ENCODE assay signal across 8 mouse cellular contexts in genomic region chr16:56478575-56479191, GRCm38 (mm10). TPM values are rescaled to one million over a fixed set of nuclear protein-coding genes. Genes with fewer than 3 reads are reported as not detected.
DNase-seq lines count a peak whose midpoint lies in the region; ATAC-seq and TF ChIP-seq lines count a peak whose summit lies in the region.

No protein-coding gene starts in this region.

- ATAC-seq in stomach, embryonic 15.5 days (ENCODE audit: insufficient read depth, low FRiP score, low read depth) = no peak; the same call in 1 of the 2 replicates

- TF ChIP-seq POLR2A in embryonic fibroblast, embryonic 13.5 days (IDR thresholded peaks at IDR 0.05; ENCODE audit: low read depth, low read length) = no peak

- peak overlapping the region; percentile 68 for H3K4me3 ChIP-seq in embryonic fibroblast, embryonic 13.5 days (ENCODE audit: insufficient read depth, low read length)
- H3K4me3 ChIP-seq in limb, embryonic 10.5 days = peak overlapping the region; percentile 21; the same call in 1 of the 2 replicates
- H3K4me3 ChIP-seq in stomach, embryonic 15.5 days (replicated peaks) = peak overlapping the region; percentile 36
- H3K4me3 ChIP-seq in forebrain, embryonic 10.5 days = no peak overlapping the region

- peak overlapping the region; percentile 61 for H3K27ac ChIP-seq in embryonic fibroblast, embryonic 13.5 days (ENCODE audit: insufficient read depth, low read length)
- no peak overlapping the region for H3K27ac ChIP-seq in limb, embryonic 10.5 days
- H3K27ac ChIP-seq in stomach, embryonic 15.5 days = peak overlapping the region; percentile 80
- no peak overlapping the region for H3K27ac ChIP-seq in forebrain, embryonic 10.5 days

- H3K9ac ChIP-seq in stomach, embryonic 15.5 days = no peak overlapping the region

- WGBS in limb, embryonic 10.5 days = 31% methylated on average over 12 of the region's 12 CpGs
- 16% methylated on average over 12 of the region's 12 CpGs for WGBS in stomach, embryonic 15.5 days
- whole genome bisulfite sequencing in forebrain, embryonic 10.5 days = 66% methylated on average over 12 of the region's 12 CpGs

- TF ChIP-seq CTCF in embryonic fibroblast, embryonic 13.5 days (IDR thresholded peaks at IDR 0.05; ENCODE audit: borderline replicate concordance, insufficient read depth, low read length) = no peak

- H3K36me3 ChIP-seq in limb, embryonic 10.5 days = no peaks in the 10 kb centered on the region
- no peaks in the 10 kb centered on the region for H3K36me3 ChIP-seq in stomach, embryonic 15.5 days
- H3K36me3 ChIP-seq in forebrain, embryonic 10.5 days (replicated peaks) = no peaks in the 10 kb centered on the region

- no peaks in the 10 kb centered on the region for H3K9me3 ChIP-seq in limb, embryonic 10.5 days (replicated peaks)
- no peaks in the 10 kb centered on the region for H3K9me3 ChIP-seq in stomach, embryonic 15.5 days
- H3K9me3 ChIP-seq in forebrain, embryonic 10.5 days = no peaks in the 10 kb centered on the region

- peaks cover 2% of the 10 kb centered on the region for H3K4me1 ChIP-seq in embryonic fibroblast, embryonic 13.5 days (ENCODE audit: control insufficient read depth, insufficient read depth, low read length)
- H3K4me1 ChIP-seq in limb, embryonic 10.5 days = peaks cover 13% of the 10 kb centered on the region
- no peaks in the 10 kb centered on the region for H3K4me1 ChIP-seq in stomach, embryonic 15.5 days
- peaks cover 5% of the 10 kb centered on the region; the same call in 1 of the 2 replicates for H3K4me1 ChIP-seq in forebrain, embryonic 10.5 days

- DNase-seq in right cerebral cortex, adult 18-20 months = peak; percentile 4
- no peak for DNase-seq in right cerebral cortex, postnatal 36 days (ENCODE audit: low spot score in 2 of 2)
- no peak for DNase-seq in limb, embryonic 10.5 days (ENCODE audit: low spot score)
- no peak for DNase-seq in layer of hippocampus, postnatal 10 days (ENCODE audit: low spot score in 2 of 2)
- DNase-seq in right cerebral cortex, postnatal 10 days (ENCODE audit: low spot score in 2 of 2) = no peak
- no peak for DNase-seq in forebrain, embryonic 10.5 days (ENCODE audit: extremely low spot score, low spot score)

- no peaks in the 10 kb centered on the region for H3K27me3 ChIP-seq in limb, embryonic 10.5 days (ENCODE audit: low read depth, poor library complexity, severe bottlenecking)
- H3K27me3 ChIP-seq in stomach, embryonic 15.5 days (replicated peaks) = no peaks in the 10 kb centered on the region
- no peaks in the 10 kb centered on the region for H3K27me3 ChIP-seq in forebrain, embryonic 10.5 days (ENCODE audit: poor library complexity, severe bottlenecking)

- peak overlapping the region; percentile 48 for H3K4me2 ChIP-seq in stomach, embryonic 15.5 days

RNA-seq across cellular contexts. Expression of gene Abi3bp, which starts 1.0 kb away (rescaled TPM):
- 18.1 and 50.2 TPM in 2 replicates for polyA plus RNA-seq in embryonic fibroblast, embryonic 13.5 days (2011; ENCODE audit: insufficient read length, low read depth, missing spikeins)
- 0.13 and 0.35 TPM in 2 replicates for polyA plus RNA-seq in limb, embryonic 10.5 days (2016; fragmentation: Nextera tagmentation; extraction: Ambion mirVana)
- 22.8 and 24.6 TPM in 2 replicates for polyA plus RNA-seq in stomach, embryonic 15.5 days (2015; fragmentation: Nextera tagmentation; extraction: Ambion mirVana)
- total RNA-seq in layer of hippocampus, postnatal 10 days (2021) = 1 to 10 TPM; 2.1 TPM
- 0.19 and 0.25 TPM in 2 replicates for polyA plus RNA-seq in forebrain, embryonic 10.5 days (2016; fragmentation: Nextera tagmentation; extraction: Ambion mirVana)

Comparison
In these comparisons a context has a peak if more than half of its experiments do, and no peak if none do; other contexts are left out.
1. H3K27ac ChIP-seq: peak in embryonic fibroblast, embryonic 13.5 days (single experiment) and stomach, embryonic 15.5 days (single experiment); none in limb, embryonic 10.5 days (single experiment) and forebrain, embryonic 10.5 days (single experiment).
2. RNA of gene Abi3bp, which starts 1.0 kb away (polyA plus RNA-seq): 18.1 to 50.2 TPM in embryonic fibroblast, embryonic 13.5 days and 22.8 to 24.6 TPM in stomach, embryonic 15.5 days; 0.13 to 0.35 TPM in limb, embryonic 10.5 days and 0.19 to 0.25 TPM in forebrain, embryonic 10.5 days; every median in the first group is over 10 times any median in the second.